Comparison of ENCODE assay signal across 8 mouse cellular contexts in genomic region chr2:3958065-3958641, GRCm38 (mm10). TPM values are rescaled to one million over a fixed set of nuclear protein-coding genes. Genes with fewer than 3 reads are reported as not detected.
DNase-seq lines count a peak whose midpoint lies in the region; ATAC-seq and TF ChIP-seq lines count a peak whose summit lies in the region.

No protein-coding gene starts in this region.

- no peak for ATAC-seq in liver, embryonic 12.5 days
- ATAC-seq in kidney, embryonic 16.5 days (ENCODE audit: low FRiP score, low TSS enrichment), result peak; percentile 80
- ATAC-seq in limb, embryonic 13.5 days (ENCODE audit: low FRiP score, low read depth), result peak; percentile 81

- DNase-seq in liver, result peak; percentile 17
- peak; percentile 69 for DNase-seq in brain, embryonic 14.5 days (ENCODE audit: low read depth)
- DNase-seq in frontal cortex, postnatal 14 days (ENCODE audit: low spot score in 2 of 2), result peak; percentile 51 to 67
- DNase-seq in right cerebral cortex, postnatal 36 days (ENCODE audit: low spot score in 2 of 2), result peak; percentile 71 to 80
- no peak for DNase-seq in gastrocnemius, postnatal 25 days

- no peaks in the 10 kb centered on the region for H3K27me3 ChIP-seq in liver, embryonic 12.5 days (replicated peaks)
- no peaks in the 10 kb centered on the region for H3K27me3 ChIP-seq in kidney, embryonic 16.5 days (ENCODE audit: insufficient read depth, low read length)
- H3K27me3 ChIP-seq in limb, embryonic 13.5 days, result no peaks in the 10 kb centered on the region

- H3K36me3 ChIP-seq in liver, embryonic 12.5 days, result no peaks in the 10 kb centered on the region
- H3K36me3 ChIP-seq in kidney, embryonic 16.5 days (ENCODE audit: insufficient read depth, low read length), result no peaks in the 10 kb centered on the region
- H3K36me3 ChIP-seq in limb, embryonic 13.5 days, result no peaks in the 10 kb centered on the region

- WGBS in liver, embryonic 12.5 days (ENCODE audit: insufficient replicate concordance), result 21% methylated on average over 12 of the region's 12 CpGs
- WGBS in kidney, embryonic 16.5 days, result 20% methylated on average over 12 of the region's 12 CpGs
- 20% methylated on average over 12 of the region's 12 CpGs for WGBS in limb, embryonic 13.5 days

- H3K9ac ChIP-seq in liver, embryonic 12.5 days, result no peak overlapping the region
- H3K9ac ChIP-seq in kidney, embryonic 16.5 days (replicated peaks; ENCODE audit: low read length), result no peak overlapping the region
- H3K9ac ChIP-seq in limb, embryonic 13.5 days, result no peak overlapping the region

- H3K27ac ChIP-seq in liver, embryonic 12.5 days, result no peak overlapping the region
- no peak overlapping the region for H3K27ac ChIP-seq in kidney, embryonic 16.5 days (ENCODE audit: low read length)
- H3K27ac ChIP-seq in limb, embryonic 13.5 days, result no peak overlapping the region

- no peaks in the 10 kb centered on the region for H3K9me3 ChIP-seq in liver, embryonic 12.5 days (replicated peaks)
- peaks cover 6% of the 10 kb centered on the region for H3K9me3 ChIP-seq in kidney, embryonic 16.5 days (ENCODE audit: low read length)
- 0 out of 2 replicates have a peak, but pooled peaks cover 5% of the 10 kb centered on the region for H3K9me3 ChIP-seq in limb, embryonic 13.5 days

- no peak for TF ChIP-seq POLR2A in brain, embryonic 14.5 days (IDR thresholded peaks at IDR 0.05; ENCODE audit: borderline replicate concordance, extremely low read depth, insufficient read depth, insufficient read length, poor library complexity, severe bottlenecking)

- H3K4me1 ChIP-seq in liver, embryonic 12.5 days, result no peaks in the 10 kb centered on the region
- H3K4me1 ChIP-seq in kidney, embryonic 16.5 days (ENCODE audit: insufficient read depth, low read length), result no peaks in the 10 kb centered on the region
- peaks cover 10% of the 10 kb centered on the region; the same call in 1 of the 2 replicates for H3K4me1 ChIP-seq in limb, embryonic 13.5 days

- H3K4me3 ChIP-seq in liver, embryonic 12.5 days, result no peak overlapping the region
- H3K4me3 ChIP-seq in kidney, embryonic 16.5 days (ENCODE audit: low read length), result no peak overlapping the region
- peak overlapping the region; percentile 12; the same call in 1 of the 2 replicates for H3K4me3 ChIP-seq in limb, embryonic 13.5 days

- no peak overlapping the region for H3K4me2 ChIP-seq in liver, embryonic 12.5 days
- peak overlapping the region; percentile 44 for H3K4me2 ChIP-seq in kidney, embryonic 16.5 days (replicated peaks; ENCODE audit: low read depth, low read length)
- H3K4me2 ChIP-seq in limb, embryonic 13.5 days (replicated peaks), result peak overlapping the region; percentile 48

- TF ChIP-seq CTCF in brain, embryonic 14.5 days (IDR thresholded peaks at IDR 0.05; ENCODE audit: borderline replicate concordance, extremely low read depth, insufficient read depth, insufficient read length), result no peak

RNA-seq across cellular contexts. Expression of gene Frmd4a, which starts 59.4 kb away (rescaled TPM):
- 16.7 and 18.4 TPM in 2 replicates for polyA plus RNA-seq in liver, embryonic 12.5 days (2016; fragmentation: Nextera tagmentation; extraction: Ambion mirVana)
- polyA plus RNA-seq in brain, embryonic 14.5 days (2012; rRNA removed), result 67.3 and 106 TPM in 2 replicates
- polyA plus RNA-seq in kidney, embryonic 16.5 days (2015; fragmentation: Nextera tagmentation; extraction: Ambion mirVana), result 31.2 and 36.2 TPM in 2 replicates
- polyA plus RNA-seq in limb, embryonic 13.5 days (2015; fragmentation: Nextera tagmentation; extraction: Ambion mirVana), result 63.2 and 68.1 TPM in 2 replicates
- total RNA-seq in gastrocnemius, postnatal 25 days (2021), result 1 to 10 TPM; 5.3 to 5.6 TPM
